In genomic region chr10:87489246-87490009, GRCm38 (mm10) we compare ENCODE assay signal across 11 mouse cellular contexts. TPM values are rescaled to one million over a fixed set of nuclear protein-coding genes. Genes with fewer than 3 reads are reported as not detected.
A peak's percentile ranks its signal among the peaks of the same experiment; 100 is the strongest.
DNase-seq lines count a peak whose midpoint lies in the region; ATAC-seq and TF ChIP-seq lines count a peak whose summit lies in the region.
"Had no signal": no experiment of that assay in that cellular context is flagged by ENCODE, and none has a peak within 500 bp of the region (broad histone marks: within the 10 kb centered on the region; RNA-seq: fewer than 3 reads in every experiment).

No protein-coding gene starts in this region.

- 3% methylated on average over 18 of the region's 18 CpGs for WGBS in forebrain, postnatal 0 days
- 4% methylated on average over 18 of the region's 18 CpGs for WGBS in limb, embryonic 10.5 days
- WGBS in lung, adult 2 months: 6% methylated on average over 18 of the region's 18 CpGs

- no peaks in the 10 kb centered on the region for H3K36me3 ChIP-seq in forebrain, postnatal 0 days (ENCODE audit: insufficient read depth)
- H3K36me3 ChIP-seq in limb, embryonic 10.5 days: no peaks in the 10 kb centered on the region
- H3K36me3 ChIP-seq: liver, embryonic 13.5 days; stomach, embryonic 15.5 days had no signal

- ATAC-seq in forebrain, postnatal 0 days: peak; percentile 12; the same call in 1 of the 2 replicates

- H3K4me1 ChIP-seq in forebrain, postnatal 0 days (ENCODE audit: insufficient read depth): peaks cover 13% of the 10 kb centered on the region
- H3K4me1 ChIP-seq in limb, embryonic 10.5 days: peaks cover 54% of the 10 kb centered on the region
- H3K4me1 ChIP-seq in lung, adult 2 months (ENCODE audit: control insufficient read depth, insufficient read depth, low read length): no peaks in the 10 kb centered on the region; the same call in 1 of the 2 replicates

- peak; percentile 20 to 25 for DNase-seq in cerebellum, postnatal 14 days
- no peak for DNase-seq in cerebellum, postnatal 36 days
- DNase-seq in forebrain, postnatal 0 days: peak; percentile 86
- peak; percentile 46 for DNase-seq in limb, embryonic 10.5 days (ENCODE audit: low spot score)
- peak; percentile 82 for DNase-seq in retina, postnatal 1 day
- no peak for DNase-seq in ovary, postnatal 14 days (ENCODE audit: low spot score)
- no peak for DNase-seq in gastrocnemius, adult 2 months
- DNase-seq in lung, adult 2 months: no peak
- DNase-seq: kidney, adult 2 months; liver, embryonic 13.5 days had no signal

- peak overlapping the region; percentile 42 for H3K4me2 ChIP-seq in forebrain, postnatal 0 days (ENCODE audit: low read depth)
- H3K4me2 ChIP-seq: liver, embryonic 13.5 days had no signal

- no peak for TF ChIP-seq POLR2A in lung, adult 2 months (IDR thresholded peaks at IDR 0.05; ENCODE audit: borderline replicate concordance, extremely low read depth, low read depth, low read length)

- H3K9me3 ChIP-seq in forebrain, postnatal 0 days (ENCODE audit: low read length): no peaks in the 10 kb centered on the region
- no peaks in the 10 kb centered on the region for H3K9me3 ChIP-seq in limb, embryonic 10.5 days (replicated peaks)
- H3K9me3 ChIP-seq: liver, embryonic 13.5 days; stomach, embryonic 15.5 days had no signal

- TF ChIP-seq CTCF in forebrain, postnatal 0 days (IDR thresholded peaks at IDR 0.05; ENCODE audit: low read depth): no peak
- no peak for TF ChIP-seq CTCF in gastrocnemius, adult 2 months (IDR thresholded peaks at IDR 0.05)
- TF ChIP-seq CTCF in lung, adult 2 months (IDR thresholded peaks at IDR 0.05; ENCODE audit: insufficient read depth, low read length): no peak

- no peaks in the 10 kb centered on the region for H3K27me3 ChIP-seq in forebrain, postnatal 0 days (ENCODE audit: insufficient read depth, low read length)
- peaks cover 99% of the 10 kb centered on the region for H3K27me3 ChIP-seq in limb, embryonic 10.5 days (ENCODE audit: low read depth, poor library complexity, severe bottlenecking)

- intact Hi-C loops in gastrocnemius, adult 2 months (cut with DNase I): no loop called here

- peak overlapping the region; percentile 78 for H3K27ac ChIP-seq in forebrain, postnatal 0 days (ENCODE audit: low read depth, low read length)
- no peak overlapping the region for H3K27ac ChIP-seq in limb, embryonic 10.5 days
- no peak overlapping the region for H3K27ac ChIP-seq in gastrocnemius, adult 2 months
- H3K27ac ChIP-seq: liver, embryonic 13.5 days; stomach, embryonic 15.5 days had no signal

- peak overlapping the region; percentile 6; the same call in 1 of the 2 replicates for H3K9ac ChIP-seq in forebrain, postnatal 0 days
- H3K9ac ChIP-seq: liver, embryonic 13.5 days; stomach, embryonic 15.5 days had no signal

- peak overlapping the region; percentile 13; the same call in 1 of the 2 replicates for H3K4me3 ChIP-seq in forebrain, postnatal 0 days (ENCODE audit: low read depth, low read length)
- no peak overlapping the region for H3K4me3 ChIP-seq in limb, embryonic 10.5 days
- no peak overlapping the region for H3K4me3 ChIP-seq in gastrocnemius, adult 2 months
- H3K4me3 ChIP-seq in lung, adult 2 months (replicated peaks; ENCODE audit: extremely low read depth, low read depth, low read length): no peak overlapping the region
- H3K4me3 ChIP-seq: liver, embryonic 13.5 days; stomach, embryonic 15.5 days had no signal

RNA-seq across cellular contexts. Expression of gene Ascl1, which starts 4.0 kb away (rescaled TPM):
- 19.5 and 25.1 TPM in 2 replicates for total RNA-seq in forebrain, postnatal 0 days (2014; rRNA removed)
- polyA plus RNA-seq in forebrain, postnatal 0 days (2015; fragmentation: Nextera tagmentation; extraction: Ambion mirVana): 4.7 and 5.6 TPM in 2 replicates
- 0.14 and 0.15 TPM in 2 replicates for polyA plus RNA-seq in limb, embryonic 10.5 days (2016; fragmentation: Nextera tagmentation; extraction: Ambion mirVana)
- total RNA-seq in gastrocnemius, adult 2 months (2021): not detected
- polyA plus RNA-seq in lung, adult 2 months (2012; rRNA removed): 0.98 and 1.5 TPM in 2 replicates
- polyA plus RNA-seq: liver, embryonic 13.5 days had no signal

RNA-seq across cellular contexts. Expression of gene Pah, which starts 32.2 kb away (rescaled TPM):
- not detected in 2 replicates for total RNA-seq in forebrain, postnatal 0 days (2014; rRNA removed)
- 0.14 and 0.22 TPM in 2 replicates for polyA plus RNA-seq in forebrain, postnatal 0 days (2015; fragmentation: Nextera tagmentation; extraction: Ambion mirVana)
- not detected in 2 replicates for polyA plus RNA-seq in limb, embryonic 10.5 days (2016; fragmentation: Nextera tagmentation; extraction: Ambion mirVana)
- total RNA-seq in gastrocnemius, adult 2 months (2021): not detected
- 0.25 TPM in 1 of 2 replicates, not detected in the other for polyA plus RNA-seq in lung, adult 2 months (2012; rRNA removed)

Comparison
In these comparisons a context has a peak if more than half of its experiments do, and no peak if none do; other contexts are left out.
1. DNase-seq: peak in cerebellum, postnatal 14 days (2 of 2), forebrain, postnatal 0 days (single experiment), limb, embryonic 10.5 days (single experiment) and retina, postnatal 1 day (single experiment); none in cerebellum, postnatal 36 days (0 of 2), ovary, postnatal 14 days (single experiment), gastrocnemius, adult 2 months (single experiment) and lung, adult 2 months (single experiment).